Mouse (Mus musculus): ENCODE measurements around the gene Mut. TPM values are rescaled to one million over a fixed set of nuclear protein-coding genes. Genes with fewer than 3 reads are reported as not detected.

The Mut gene
- polyA plus RNA-seq, 1 experiment = 0.08 TPM

DNA sequence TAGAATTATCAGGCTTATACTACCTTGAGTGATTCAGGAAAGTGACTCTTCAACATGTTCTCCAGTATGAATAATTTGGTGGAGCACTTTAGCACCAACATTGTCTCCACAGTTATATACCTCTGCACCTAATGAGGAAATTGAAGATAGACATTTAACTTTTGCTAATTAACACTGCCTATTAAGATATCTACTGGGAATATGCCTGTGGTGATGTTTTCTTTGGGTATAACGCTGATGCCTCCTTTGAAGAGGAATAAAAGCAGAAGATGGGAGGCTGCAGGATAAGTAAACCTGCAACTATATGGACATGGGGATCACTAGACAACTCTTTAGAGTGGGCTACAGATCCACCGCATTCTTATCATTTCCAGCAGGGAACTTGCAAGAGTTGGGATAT is 20.2 kb upstream of the Mut start, which contains the start of gene Glyatl3:
Glyatl3 (minus strand) TSS at position 101 of the 400 bp plus-strand sequence.
- TF ChIP-seq TAL1 (IDR thresholded peaks at IDR 0.05; ENCODE audit: low read length) (no peak), GATA1 (IDR thresholded peaks at IDR 0.05; ENCODE audit: low read length) (no peak)
- no peak within 1 kb of the TSS for H3K4me3 ChIP-seq (replicated peaks)
- H3K36me3 ChIP-seq (ENCODE audit: control insufficient read depth) = no peaks in the 10 kb centered on the region
- no peaks in the 10 kb centered on the region for H3K4me1 ChIP-seq (ENCODE audit: control insufficient read depth)
- no peaks in the 10 kb centered on the region for H3K9me3 ChIP-seq (ENCODE audit: control insufficient read depth, low read length)
- no peaks in the 10 kb centered on the region for H3K27me3 ChIP-seq (ENCODE audit: control insufficient read depth)

DNA sequence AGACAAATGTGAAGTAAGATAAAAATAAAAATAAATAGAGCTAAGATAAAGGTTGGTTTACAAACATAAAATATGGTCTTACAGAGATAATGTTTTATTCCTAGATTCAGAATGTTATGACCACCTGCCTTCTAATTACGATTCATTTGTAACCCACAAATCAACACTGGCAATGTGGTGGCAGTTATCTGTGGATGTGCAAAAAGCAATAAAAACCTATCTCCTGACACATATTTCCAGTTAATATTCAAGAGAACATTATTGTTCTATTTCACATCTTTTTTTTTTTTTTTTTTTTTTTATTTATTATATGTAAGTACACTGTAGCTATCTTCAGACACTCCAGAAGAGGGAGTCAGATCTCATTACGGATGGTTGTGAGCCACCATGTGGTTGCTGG is 19.0 kb upstream of the Mut start:
- no peaks in the 10 kb centered on the region for H3K4me1 ChIP-seq (ENCODE audit: control insufficient read depth)
- H3K9me3 ChIP-seq (ENCODE audit: control insufficient read depth, low read length) = no peaks in the 10 kb centered on the region
- no peak for TF ChIP-seq GATA1 (IDR thresholded peaks at IDR 0.05; ENCODE audit: low read length)
- TF ChIP-seq TAL1 (IDR thresholded peaks at IDR 0.05; ENCODE audit: low read length) = no peak
- H3K27me3 ChIP-seq (ENCODE audit: control insufficient read depth) = no peaks in the 10 kb centered on the region
- no peaks in the 10 kb centered on the region for H3K36me3 ChIP-seq (ENCODE audit: control insufficient read depth)
- no peak overlapping the region for H3K4me3 ChIP-seq (replicated peaks)

DNA sequence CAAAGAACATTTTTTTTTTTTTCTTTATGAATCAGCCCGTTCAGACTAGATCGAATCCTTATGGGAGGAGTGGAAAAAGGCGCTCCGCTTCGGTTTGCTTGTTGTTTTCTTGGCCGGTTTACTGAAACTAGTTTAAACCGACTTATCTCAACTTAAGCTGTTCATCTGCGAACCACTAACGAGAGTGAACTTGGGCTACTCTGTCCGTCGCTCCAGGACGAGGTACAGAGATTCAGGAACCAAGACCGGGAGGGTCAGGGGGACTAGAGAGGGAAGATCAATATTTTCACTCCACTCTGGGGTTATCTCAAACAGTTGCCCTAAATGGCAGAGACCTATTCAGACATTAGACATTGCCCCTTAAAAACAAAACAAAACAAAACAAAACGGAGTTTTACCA is 500 bp upstream of the Mut start:
- H3K36me3 ChIP-seq (ENCODE audit: control insufficient read depth) = peaks cover 47% of the 10 kb centered on the region
- no peaks in the 10 kb centered on the region for H3K27me3 ChIP-seq (ENCODE audit: control insufficient read depth)
- H3K4me3 ChIP-seq (replicated peaks) = peak overlapping the region; percentile 77
- no peaks in the 10 kb centered on the region for H3K9me3 ChIP-seq (ENCODE audit: control insufficient read depth, low read length)
- peaks cover 17% of the 10 kb centered on the region for H3K4me1 ChIP-seq (ENCODE audit: control insufficient read depth)
- TF ChIP-seq TAL1 (IDR thresholded peaks at IDR 0.05; ENCODE audit: low read length) (no peak), GATA1 (IDR thresholded peaks at IDR 0.05; ENCODE audit: low read length) (no peak)

DNA sequence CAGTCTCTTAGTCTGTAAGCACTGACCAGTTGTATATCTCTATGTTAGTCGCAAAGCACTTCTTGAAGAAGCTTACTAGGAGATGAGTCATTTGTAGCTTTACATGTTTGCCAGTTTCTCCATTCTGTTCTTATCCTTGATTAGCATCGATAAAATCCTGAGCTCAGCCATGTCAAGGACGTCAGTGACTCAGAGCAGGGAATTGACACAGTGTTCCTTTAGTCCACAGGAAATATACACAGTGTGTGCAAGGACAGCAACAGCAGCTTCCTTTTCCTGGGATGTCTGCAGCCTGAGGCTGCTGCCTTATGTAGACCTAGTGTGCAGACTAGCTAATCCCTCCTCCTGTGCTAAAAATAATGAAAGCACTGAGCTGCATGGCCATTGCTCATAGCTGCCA is 14.0 kb downstream of the Mut start:
- no peaks in the 10 kb centered on the region for H3K27me3 ChIP-seq (ENCODE audit: control insufficient read depth)
- H3K4me3 ChIP-seq (replicated peaks) = no peak overlapping the region
- H3K9me3 ChIP-seq (ENCODE audit: control insufficient read depth, low read length) = no peaks in the 10 kb centered on the region
- no peaks in the 10 kb centered on the region for H3K4me1 ChIP-seq (ENCODE audit: control insufficient read depth)
- peaks cover 47% of the 10 kb centered on the region for H3K36me3 ChIP-seq (ENCODE audit: control insufficient read depth)
- TF ChIP-seq GATA1 (IDR thresholded peaks at IDR 0.05; ENCODE audit: low read length) (no peak), TAL1 (IDR thresholded peaks at IDR 0.05; ENCODE audit: low read length) (no peak)

DNA sequence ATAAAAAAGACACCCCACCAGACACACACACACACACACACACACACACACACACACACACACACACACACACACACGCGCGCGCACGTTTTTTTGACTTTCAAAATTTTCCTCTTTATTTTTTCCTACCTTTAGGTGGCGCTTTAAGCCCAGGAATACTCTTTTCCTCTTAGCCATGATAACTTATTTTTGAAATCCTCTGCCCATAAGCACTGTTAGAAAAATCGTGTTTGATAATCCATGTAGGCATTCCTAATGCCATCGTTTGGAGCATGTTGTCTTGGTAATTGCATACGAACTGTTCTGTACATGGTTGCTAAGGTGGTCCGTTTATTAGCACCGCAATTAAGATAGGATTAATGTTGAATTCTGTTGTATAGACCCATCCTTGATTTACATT is 43.4 kb downstream of the Mut start:
- no peaks in the 10 kb centered on the region for H3K36me3 ChIP-seq (ENCODE audit: control insufficient read depth)
- no peaks in the 10 kb centered on the region for H3K27me3 ChIP-seq (ENCODE audit: control insufficient read depth)
- no peaks in the 10 kb centered on the region for H3K9me3 ChIP-seq (ENCODE audit: control insufficient read depth, low read length)
- no peak overlapping the region for H3K4me3 ChIP-seq (replicated peaks)
- H3K4me1 ChIP-seq (ENCODE audit: control insufficient read depth) = no peaks in the 10 kb centered on the region
- TF ChIP-seq TAL1 (IDR thresholded peaks at IDR 0.05; ENCODE audit: low read length) (no peak), GATA1 (IDR thresholded peaks at IDR 0.05; ENCODE audit: low read length) (no peak)

- H3K36me3 ChIP-seq (ENCODE audit: control insufficient read depth) = no peaks in the 10 kb centered on the region
Measured at GRCm38 (mm10) chr17:40992102-40992501, 57.6 kb downstream of the Mut start.

More at GRCm38 (mm10) chr17:40992102-40992501, 57.6 kb downstream of the Mut start:
- TF ChIP-seq GATA1 (IDR thresholded peaks at IDR 0.05; ENCODE audit: low read length) (no peak), TAL1 (IDR thresholded peaks at IDR 0.05; ENCODE audit: low read length) (no peak)
- Histone ChIP-seq H3K27me3 (ENCODE audit: control insufficient read depth) (no peaks in the 10 kb centered on the region), H3K4me1 (ENCODE audit: control insufficient read depth) (no peaks in the 10 kb centered on the region), H3K4me3 (replicated peaks) (no peak overlapping the region), H3K9me3 (ENCODE audit: control insufficient read depth, low read length) (no peaks in the 10 kb centered on the region)

Other genes starting within 250 kb of the Mut start
- not detected in 2 replicates for gene Esp1, start 207.6 kb upstream of the Mut start, polyA plus RNA-seq (2012)
- not detected in 2 replicates for gene Crisp2, start 127.7 kb upstream of the Mut start, polyA plus RNA-seq (2012)
- 6.6 and 13.1 TPM in 2 replicates for gene Rhag, start 123.6 kb upstream of the Mut start, polyA plus RNA-seq (2012)
- 0.14 TPM in 1 of 2 replicates, not detected in the other for gene 9130008F23Rik, start 54.1 kb upstream of the Mut start, polyA plus RNA-seq (2012)
- not detected in 2 replicates for gene Glyatl3, start 20.3 kb upstream of the Mut start, polyA plus RNA-seq (2012)
- gene Cenpq, start 362 bp downstream of the Mut start, polyA plus RNA-seq (2012) = 0.30 and 0.34 TPM in 2 replicates

Measured in erythroblast, embryonic 14.5 days (primary cell).